Mouse (Mus musculus) forebrain, postnatal 0 days (tissue): ENCODE measurements around the gene Fam69a. TPM values are rescaled to one million over a fixed set of nuclear protein-coding genes. Genes with fewer than 3 reads are reported as not detected.

ENCODE experiments used
- ATAC-seq: fragments of 200-750 bp; cut with Nextera tagmentation; 2 replicates; pipeline ENCODE4 v1.8.0; 2017; ENCODE audit warnings: mild to moderate bottlenecking, moderate library complexity
- DNase-seq: peaks from one replicate; pipeline ENCODE4 v3.0.0-alpha.2; 2015
- H3K27ac ChIP-seq: fragments of 300-500 bp; sonication (generic); 2 replicates; pipeline ENCODE4 v1.5.1; 2014; ENCODE audit warnings: low read depth, mild to moderate bottlenecking, antibody characterized with exemption, low read length, moderate library complexity, mixed read lengths
- H3K27me3 ChIP-seq: fragments of 300-500 bp; sonication (generic); 2 replicates; pipeline ENCODE4 v1.6.1; 2014; ENCODE audit warnings: mild to moderate bottlenecking, low read length, mixed read lengths; ENCODE audit not compliant: insufficient read depth
- H3K36me3 ChIP-seq: fragments of 300-500 bp; sonication (generic); 2 replicates; pipeline ENCODE4 v1.6.1; 2014; ENCODE audit warnings: mild to moderate bottlenecking, moderate library complexity; ENCODE audit not compliant: insufficient read depth
- H3K4me1 ChIP-seq: fragments of 300-500 bp; sonication (generic); 2 replicates; pipeline ENCODE4 v1.6.1; 2014; ENCODE audit warnings: antibody characterized with exemption; ENCODE audit not compliant: insufficient read depth
- H3K4me2 ChIP-seq: fragments of 300-500 bp; sonication (generic); 2 replicates; pipeline ENCODE4 v1.6.1; 2014; ENCODE audit warnings: low read depth, mild to moderate bottlenecking, moderate library complexity
- H3K4me3 ChIP-seq: fragments of 300-500 bp; sonication (generic); 2 replicates; pipeline ENCODE4 v1.5.1; 2014; ENCODE audit warnings: low read depth, low read length, mixed read lengths
- H3K9ac ChIP-seq: fragments of 300-500 bp; sonication (generic); 2 replicates; pipeline ENCODE4 v1.6.1; 2014; ENCODE audit warnings: mild to moderate bottlenecking
- H3K9me3 ChIP-seq: fragments of 300-500 bp; sonication (generic); 2 replicates; pipeline ENCODE4 v1.6.1; 2016; ENCODE audit warnings: low read length
- CTCF ChIP-seq: sonication (generic); IDR thresholded peaks from 2 replicates; pipeline ENCODE4 v1.5.1; 2016; ENCODE audit warnings: antibody characterized with exemption, control low read depth, low read depth
- WGBS: fragments of 180-500 bp; shearing (Covaris S2); extraction: QIAGEN DNeasy Blood & Tissue Kit; methylation state at CpG from one replicate; pipeline ENCODE4 v1.1.7; 2014; 5-methylcytosine and 5-hydroxymethylcytosine counted together
- polyA plus RNA-seq: library from polyadenylated mRNA; unstranded; fragments of >200 nt; fragmentation: Nextera tagmentation; extraction: Ambion mirVana; gene quantifications from 2 replicates; pipeline ENCODE4 v1.2.1, GENCODE M21; 2015
- total RNA-seq: library from RNA; depleted of rRNA; stranded (reverse); fragments of >200 nt; gene quantifications from 2 replicates; pipeline ENCODE4 v1.2.3, GENCODE M21; 2014

The Fam69a gene
- total and polyA plus RNA-seq, 2 experiments from 2014 or later, result 28.5 to 60.9 TPM

DNA sequence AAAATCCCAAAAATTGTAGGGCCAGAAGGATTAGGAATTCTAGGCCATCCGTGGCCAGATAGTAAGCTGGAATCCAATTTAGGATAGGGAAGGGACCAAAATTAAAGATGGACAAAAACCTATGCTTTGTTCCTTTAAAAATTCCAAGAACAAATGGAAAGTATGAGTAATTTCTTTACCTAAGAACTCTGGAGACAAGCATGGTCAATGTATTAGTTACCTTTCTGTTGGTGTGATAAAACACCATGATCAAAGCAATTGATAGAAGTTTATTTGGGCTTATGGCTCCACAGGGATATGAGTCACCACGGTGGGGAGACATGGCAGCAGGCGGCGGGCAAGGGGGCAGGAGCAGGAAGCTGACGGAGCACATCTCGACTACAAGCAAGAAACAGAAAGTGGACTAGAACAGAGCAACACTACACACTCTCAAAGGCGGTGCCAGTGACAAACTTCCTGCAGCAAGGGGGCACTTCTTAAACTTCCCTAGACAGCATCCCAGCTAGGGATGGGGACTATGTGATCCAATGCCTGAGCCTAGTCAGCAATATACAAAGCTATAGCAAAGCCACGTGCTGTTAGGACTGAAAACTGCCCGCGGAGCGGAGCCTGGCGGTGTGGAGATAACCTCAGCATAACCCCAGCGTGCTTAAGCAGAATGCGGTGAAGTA lies 26.2 kb downstream of the Fam69a start:
- TF ChIP-seq CTCF, result no peak
- H3K27ac ChIP-seq, result no peak overlapping the region
- ATAC-seq, result no peak
- H3K4me1 ChIP-seq, result peaks cover 9% of the 10 kb centered on the region
- no peaks in the 10 kb centered on the region for H3K27me3 ChIP-seq
- no peak overlapping the region for H3K9ac ChIP-seq
- no peak for DNase-seq
- no peaks in the 10 kb centered on the region for H3K9me3 ChIP-seq
- H3K4me3 ChIP-seq, result no peak overlapping the region
- 81% methylated on average over 14 of the region's 14 CpGs for WGBS
- H3K4me2 ChIP-seq, result no peak overlapping the region
- H3K36me3 ChIP-seq, result no peaks in the 10 kb centered on the region

DNA sequence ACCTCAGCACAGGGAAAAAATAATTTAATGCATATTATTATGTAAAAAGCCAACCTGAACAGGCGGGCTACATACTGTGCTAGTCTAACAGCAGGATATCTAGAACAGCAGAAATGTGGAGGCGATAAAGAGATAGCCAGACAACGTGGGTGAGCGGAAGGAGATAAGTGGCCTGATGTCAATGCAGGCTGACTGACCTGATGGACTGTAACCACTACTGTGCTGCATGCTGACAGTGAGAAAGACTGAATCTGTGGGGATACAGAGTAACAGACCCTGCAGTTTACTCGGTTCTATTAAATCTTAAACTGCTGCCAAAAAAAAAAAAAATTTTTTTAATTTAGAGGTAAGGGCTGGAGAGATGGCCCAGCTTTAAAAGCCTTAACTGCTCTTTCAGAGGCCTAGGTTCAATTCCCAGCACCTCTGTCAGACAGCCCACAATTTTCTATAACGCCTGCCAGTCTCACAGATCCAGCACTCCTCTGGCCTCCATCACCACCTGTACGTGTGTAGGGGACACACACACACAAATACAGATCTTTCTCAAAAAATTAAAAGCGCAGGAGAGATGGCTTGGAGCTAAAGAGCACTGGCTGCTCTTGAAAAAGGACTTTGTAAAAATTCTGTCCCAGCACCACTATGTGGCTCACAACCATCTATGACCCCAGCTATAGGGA lies 27.1 kb downstream of the Fam69a start:
- DNase-seq (no peak), ATAC-seq (no peak)
- H3K36me3 ChIP-seq, result no peaks in the 10 kb centered on the region
- no peak overlapping the region for H3K4me3 ChIP-seq
- peaks cover 9% of the 10 kb centered on the region for H3K4me1 ChIP-seq
- no peak overlapping the region for H3K9ac ChIP-seq
- no peaks in the 10 kb centered on the region for H3K9me3 ChIP-seq
- H3K27ac ChIP-seq, result no peak overlapping the region
- WGBS, result 82% methylated on average over 8 of the region's 8 CpGs
- no peak for TF ChIP-seq CTCF
- H3K27me3 ChIP-seq, result no peaks in the 10 kb centered on the region
- no peak overlapping the region for H3K4me2 ChIP-seq

- no peak overlapping the region for H3K27ac ChIP-seq
- no peaks in the 10 kb centered on the region for H3K9me3 ChIP-seq
- H3K4me2 ChIP-seq, result no peak overlapping the region
- no peak overlapping the region for H3K4me3 ChIP-seq
- ATAC-seq (no peak), DNase-seq (no peak)
- no peaks in the 10 kb centered on the region for H3K4me1 ChIP-seq
- no peaks in the 10 kb centered on the region for H3K27me3 ChIP-seq
- H3K36me3 ChIP-seq, result no peaks in the 10 kb centered on the region
- no peak for TF ChIP-seq CTCF
- H3K9ac ChIP-seq, result no peak overlapping the region
- 83% methylated on average over 5 of the region's 5 CpGs for WGBS
Measured at GRCm38 (mm10) chr5:107950643-107951042, 36.2 kb downstream of the Fam69a start.

- DNase-seq (no peak), ATAC-seq (no peak)
- no peak overlapping the region for H3K27ac ChIP-seq
- H3K9me3 ChIP-seq, result no peaks in the 10 kb centered on the region
- H3K4me2 ChIP-seq, result no peak overlapping the region
- H3K9ac ChIP-seq, result no peak overlapping the region
- no peak for TF ChIP-seq CTCF
- no peaks in the 10 kb centered on the region for H3K36me3 ChIP-seq
- no peaks in the 10 kb centered on the region for H3K4me1 ChIP-seq
- no peaks in the 10 kb centered on the region for H3K27me3 ChIP-seq
- 88% methylated on average over 3 of the region's 3 CpGs for WGBS
- no peak overlapping the region for H3K4me3 ChIP-seq
Measured at GRCm38 (mm10) chr5:107949607-107950006, 37.3 kb downstream of the Fam69a start.

DNA sequence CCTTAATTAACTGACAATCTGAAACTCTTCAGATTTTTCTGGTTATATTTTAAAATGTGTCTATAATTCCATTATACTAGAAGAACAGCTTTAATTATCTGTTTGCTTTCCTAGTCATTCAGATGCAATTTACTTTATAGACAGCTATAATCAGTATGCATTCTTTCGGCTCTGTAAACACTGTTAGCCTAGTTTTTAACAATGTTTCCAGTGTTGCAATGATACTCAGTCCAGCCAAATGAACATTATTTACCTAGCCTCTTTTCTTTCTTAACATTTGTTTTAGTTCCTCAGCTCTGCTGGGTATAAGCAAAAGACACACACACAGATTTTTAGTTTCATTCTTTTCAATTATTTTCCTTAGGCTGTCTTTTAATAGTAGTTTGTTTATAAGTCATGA lies 38.0 kb downstream of the Fam69a start:
- H3K9me3 ChIP-seq, result no peaks in the 10 kb centered on the region
- H3K27me3 ChIP-seq, result no peaks in the 10 kb centered on the region
- WGBS, result 64% methylated on average over 1 of the region's 1 CpGs
- H3K4me3 ChIP-seq, result no peak overlapping the region
- no peak for DNase-seq
- H3K4me1 ChIP-seq, result no peaks in the 10 kb centered on the region
- no peak overlapping the region for H3K4me2 ChIP-seq
- no peak for ATAC-seq
- no peak overlapping the region for H3K27ac ChIP-seq
- no peak overlapping the region for H3K9ac ChIP-seq
- no peak for TF ChIP-seq CTCF
- no peaks in the 10 kb centered on the region for H3K36me3 ChIP-seq

DNA sequence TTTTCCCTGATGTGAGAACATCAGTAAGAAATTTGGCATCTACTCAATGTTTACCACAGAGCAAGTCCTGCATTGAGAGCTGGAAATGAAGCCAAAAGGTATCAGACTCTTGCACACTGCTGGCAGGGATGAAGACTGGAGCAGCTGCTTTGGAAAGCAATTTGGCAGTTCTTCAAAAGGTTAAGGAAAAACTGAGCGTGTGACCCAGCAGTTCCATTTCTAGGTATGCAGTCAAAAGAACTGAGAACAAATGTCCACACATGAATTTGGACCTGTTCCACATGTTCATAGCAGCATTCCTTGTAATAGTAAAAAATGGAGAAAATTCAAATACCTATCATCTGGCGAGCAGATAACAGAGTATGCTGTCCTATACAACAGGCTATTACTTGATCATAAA lies 39.3 kb downstream of the Fam69a start:
- H3K4me2 ChIP-seq, result no peak overlapping the region
- H3K27me3 ChIP-seq, result no peaks in the 10 kb centered on the region
- no peaks in the 10 kb centered on the region for H3K36me3 ChIP-seq
- WGBS, result 43% methylated on average over 2 of the region's 2 CpGs
- H3K4me3 ChIP-seq, result no peak overlapping the region
- no peak overlapping the region for H3K9ac ChIP-seq
- no peak for ATAC-seq
- peak; percentile 30 for DNase-seq
- no peaks in the 10 kb centered on the region for H3K9me3 ChIP-seq
- no peak overlapping the region for H3K27ac ChIP-seq
- TF ChIP-seq CTCF, result no peak
- no peaks in the 10 kb centered on the region for H3K4me1 ChIP-seq

GRCm38 (mm10) chr5:107946475-107946874 lies 40.4 kb downstream of the Fam69a start:
- H3K27ac ChIP-seq, result no peak overlapping the region
- H3K27me3 ChIP-seq, result no peaks in the 10 kb centered on the region
- ATAC-seq (no peak), DNase-seq (no peak)
- no peak overlapping the region for H3K4me3 ChIP-seq
- 92% methylated on average over 1 of the region's 1 CpGs for WGBS
- no peak for TF ChIP-seq CTCF
- H3K4me1 ChIP-seq, result no peaks in the 10 kb centered on the region
- no peaks in the 10 kb centered on the region for H3K9me3 ChIP-seq
- H3K9ac ChIP-seq, result no peak overlapping the region
- no peak overlapping the region for H3K4me2 ChIP-seq
- H3K36me3 ChIP-seq, result no peaks in the 10 kb centered on the region
